Mouse (Mus musculus): Measurements from ENCODE around the gene Pacsin2.

DNA sequence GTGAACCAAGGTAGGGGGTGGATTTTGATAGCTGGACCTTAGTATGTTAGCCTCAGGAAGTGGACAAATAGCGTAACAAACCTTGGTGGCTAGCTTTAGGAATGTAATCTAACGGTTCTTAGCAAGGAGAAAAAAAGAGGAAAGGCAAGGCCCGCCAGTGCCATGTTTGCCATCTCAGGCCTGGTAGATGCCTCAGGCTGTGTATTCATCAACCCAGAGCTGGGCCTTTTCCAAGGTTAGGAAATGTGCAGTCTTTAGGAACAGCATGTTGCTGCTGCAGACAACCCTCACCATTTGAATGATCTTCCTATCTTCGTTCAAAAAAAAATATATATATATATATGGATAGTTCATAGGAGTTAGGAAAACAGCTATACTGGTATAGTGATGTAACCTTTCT is 112.9 kb downstream of the Pacsin2 start:
- TF ChIP-seq CTCF (IDR thresholded peaks at IDR 0.05; ENCODE audit: low read depth, low read length) (no peak), POLR2A (IDR thresholded peaks at IDR 0.05; ENCODE audit: extremely low read depth, insufficient read depth, low read length) (no peak)
